Mouse (Mus musculus) c-Kit-positive CD71-positive TER-119-negative erythroid progenitor cells, embryonic 14.5 days (primary cell): Measurements from ENCODE around the gene Gmpr.
A peak's percentile ranks its signal among the peaks of the same experiment; 100 is the strongest.
"Not testable (repeated sequence)": the region's sequence is repeated elsewhere in the genome, so short reads cannot be mapped to it uniquely, and the experiment has no call there.

Source experiments
- DNase-seq: peaks from one replicate; pipeline ENCODE4 v3.0.0-alpha.2; 2013; ENCODE audit warnings: low read depth

Gmpr gene

GRCm38 (mm10) chr13:45507274-45508229 lies at the start of gene Gmpr:
Gene Gmpr, plus strand, starts transcription at chr13:45507444.
- DNase-seq, result peak; percentile 77

- no peak for DNase-seq
These were observed 49.8 kb upstream of the Gmpr start for GRCm38 (mm10) chr13:45457459-45457858.

- DNase-seq, result no peak
These were observed 47.1 kb upstream of the Gmpr start for GRCm38 (mm10) chr13:45460177-45460576.

- no peak for DNase-seq
These were observed 45.8 kb upstream of the Gmpr start for GRCm38 (mm10) chr13:45461370-45461958.

- no peak for DNase-seq
These were observed 41.6 kb upstream of the Gmpr start for GRCm38 (mm10) chr13:45465616-45466015.

- no peak for DNase-seq
These were observed 41.2 kb upstream of the Gmpr start for GRCm38 (mm10) chr13:45466031-45466519.

- no peak for DNase-seq
These were observed 38.5 kb upstream of the Gmpr start for GRCm38 (mm10) chr13:45468751-45469150.

GRCm38 (mm10) chr13:45469481-45470301 lies 37.6 kb upstream of the Gmpr start:
- no peak for DNase-seq

- no peak for DNase-seq
These were observed 33.9 kb upstream of the Gmpr start for GRCm38 (mm10) chr13:45473311-45473710.

GRCm38 (mm10) chr13:45475297-45475696 lies 31.9 kb upstream of the Gmpr start:
- no peak for DNase-seq

- peak; percentile 63 for DNase-seq
These were observed 30.1 kb upstream of the Gmpr start for GRCm38 (mm10) chr13:45477183-45477582.

- no peak for DNase-seq
These were observed 27.3 kb upstream of the Gmpr start for GRCm38 (mm10) chr13:45479951-45480350.

- no peak for DNase-seq
These were observed 24.0 kb upstream of the Gmpr start for GRCm38 (mm10) chr13:45483215-45483614.

GRCm38 (mm10) chr13:45483949-45484348 lies 23.3 kb upstream of the Gmpr start:
- DNase-seq, result not testable (repeated sequence)

- no peak for DNase-seq
These were observed 21.6 kb upstream of the Gmpr start for GRCm38 (mm10) chr13:45485602-45486001.

- DNase-seq, result no peak
These were observed 20.6 kb upstream of the Gmpr start for GRCm38 (mm10) chr13:45486598-45486997.

- DNase-seq, result no peak
These were observed 15.1 kb upstream of the Gmpr start for GRCm38 (mm10) chr13:45491991-45492732.

GRCm38 (mm10) chr13:45493846-45494245 lies 13.4 kb upstream of the Gmpr start:
- DNase-seq, result no peak

GRCm38 (mm10) chr13:45498623-45499022 lies 8.6 kb upstream of the Gmpr start:
- DNase-seq, result no peak

GRCm38 (mm10) chr13:45499391-45499790 lies 7.9 kb upstream of the Gmpr start:
- no peak for DNase-seq

GRCm38 (mm10) chr13:45499906-45500305 lies 7.3 kb upstream of the Gmpr start:
- DNase-seq, result no peak

- peak; percentile 75 for DNase-seq
These were observed 4.5 kb upstream of the Gmpr start for GRCm38 (mm10) chr13:45502791-45503190.
